Mouse (Mus musculus): ENCODE data around the gene Psmd13. TPM values are rescaled to one million over a fixed set of nuclear protein-coding genes. Genes with fewer than 3 reads are reported as not detected.
A peak's percentile ranks its signal among the peaks of the same experiment; 100 is the strongest.

The Psmd13 gene
- polyA plus RNA-seq (2014; fragmentation: Nextera tagmentation; extraction: Ambion mirVana) = 162 and 183 TPM in 2 replicates

GRCm38 (mm10) chr7:140881696-140882468 lies at the start of gene Psmd13, which contains the start of gene Sirt3:
TSS of gene Psmd13 (plus strand) at chr7:140881968.
TSS of gene Sirt3 (minus strand) at chr7:140882309.
- DNase-seq (ENCODE audit: low spot score) (peak; percentile 89), ATAC-seq (replicated peaks; ENCODE audit: low FRiP score) (peak; percentile 91)
- Histone ChIP-seq H3K4me3 (ENCODE audit: low read depth, low read length) (peak within 1 kb of the TSS; percentile 85), H3K27ac (ENCODE audit: low read depth, low read length) (peak within 1 kb of the TSS; percentile 91), H3K4me1 (replicated peaks; ENCODE audit: control insufficient read depth, insufficient read depth, low read length) (peaks cover 29% of the 10 kb centered on the region), H3K9me3 (ENCODE audit: control insufficient read depth, low read length) (no peaks in the 10 kb centered on the region), H3K9ac (ENCODE audit: low read depth, low read length) (peak within 1 kb of the TSS; percentile 72), H3K27me3 (replicated peaks; ENCODE audit: control insufficient read depth, insufficient read depth, low read length) (no peaks in the 10 kb centered on the region), H3K4me2 (peak within 1 kb of the TSS; percentile 95), H3K36me3 (ENCODE audit: control insufficient read depth, insufficient read depth, low read length) (peaks cover 6% of the 10 kb centered on the region; the same call in 1 of the 2 replicates)
- WGBS = under 1% methylated on average over 59 of the region's 59 CpGs

- Histone ChIP-seq H3K4me3 (ENCODE audit: low read depth, low read length) (no peak overlapping the region), H3K36me3 (ENCODE audit: control insufficient read depth, insufficient read depth, low read length) (no peaks in the 10 kb centered on the region), H3K27me3 (replicated peaks; ENCODE audit: control insufficient read depth, insufficient read depth, low read length) (no peaks in the 10 kb centered on the region; the same call in none of the 2 replicates), H3K4me2 (no peak overlapping the region), H3K27ac (ENCODE audit: low read depth, low read length) (no peak overlapping the region), H3K9me3 (ENCODE audit: control insufficient read depth, low read length) (no peaks in the 10 kb centered on the region), H3K4me1 (replicated peaks; ENCODE audit: control insufficient read depth, insufficient read depth, low read length) (no peaks in the 10 kb centered on the region; the same call in 1 of the 2 replicates), H3K9ac (ENCODE audit: low read depth, low read length) (no peak overlapping the region)
- WGBS = 77% methylated on average over 4 of the region's 4 CpGs
- no peak for DNase-seq (ENCODE audit: low spot score)
- no peak for ATAC-seq (replicated peaks; ENCODE audit: low FRiP score)
Observed at GRCm38 (mm10) chr7:140833341-140833740, 48.4 kb upstream of the Psmd13 start.

DNA sequence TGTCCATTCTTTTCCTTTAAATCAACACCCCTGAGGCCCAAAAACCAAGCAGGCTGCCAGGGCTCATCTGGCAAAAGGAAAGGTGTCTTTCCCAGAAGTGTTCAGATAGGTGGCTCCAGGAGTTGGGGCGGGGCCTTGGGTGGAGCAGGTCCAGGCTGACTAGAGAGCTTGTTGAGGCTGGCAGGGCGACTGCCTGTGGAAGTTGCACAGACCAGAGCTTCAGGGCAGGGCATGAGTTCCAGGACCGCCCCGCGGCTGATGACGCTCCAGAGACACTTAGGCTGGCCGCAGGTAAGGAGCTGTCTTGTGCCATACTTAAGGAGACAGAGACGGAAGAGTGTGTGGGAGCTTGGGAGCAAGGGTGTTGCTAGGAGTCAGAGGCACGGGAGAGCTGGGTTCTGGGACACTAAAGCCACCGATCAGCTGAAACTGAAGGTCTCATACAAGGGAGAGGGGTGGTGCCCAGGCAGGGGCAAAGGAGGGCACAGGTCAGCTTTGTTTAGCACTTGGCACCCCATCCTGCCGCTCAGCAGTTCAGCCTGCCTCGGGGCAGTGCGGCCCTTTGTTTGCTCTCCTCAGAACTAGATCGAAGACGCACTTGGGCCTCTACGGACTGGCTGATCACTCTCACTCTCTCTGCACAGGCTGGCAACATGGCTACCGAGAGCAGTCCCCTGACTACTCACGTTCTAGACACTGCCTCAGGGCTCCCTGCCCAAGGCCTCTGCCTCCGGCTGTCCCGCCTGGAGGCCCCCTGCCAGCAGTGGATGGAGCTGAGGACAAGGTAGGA lies 46.6 kb upstream of the Psmd13 start, which contains the start of gene Urah:
Urah (plus strand) TSS at position 51 of the 790 bp plus-strand sequence.
- ATAC-seq (replicated peaks; ENCODE audit: low FRiP score) = peak; percentile 50; the same call in 1 of the 2 replicates
- Histone ChIP-seq H3K36me3 (ENCODE audit: control insufficient read depth, insufficient read depth, low read length) (no peaks in the 10 kb centered on the region), H3K27ac (ENCODE audit: low read depth, low read length) (no peak within 1 kb of the TSS), H3K27me3 (replicated peaks; ENCODE audit: control insufficient read depth, insufficient read depth, low read length) (peaks cover 5% of the 10 kb centered on the region), H3K4me3 (ENCODE audit: low read depth, low read length) (no peak within 1 kb of the TSS; the same call in 1 of the 2 replicates), H3K4me2 (peak within 1 kb of the TSS; percentile 26), H3K9me3 (ENCODE audit: control insufficient read depth, low read length) (no peaks in the 10 kb centered on the region), H3K4me1 (replicated peaks; ENCODE audit: control insufficient read depth, insufficient read depth, low read length) (no peaks in the 10 kb centered on the region; the same call in 1 of the 2 replicates), H3K9ac (ENCODE audit: low read depth, low read length) (no peak within 1 kb of the TSS)
- peak; percentile 32 for DNase-seq (ENCODE audit: low spot score)
- WGBS = 46% methylated on average over 20 of the region's 20 CpGs

DNA sequence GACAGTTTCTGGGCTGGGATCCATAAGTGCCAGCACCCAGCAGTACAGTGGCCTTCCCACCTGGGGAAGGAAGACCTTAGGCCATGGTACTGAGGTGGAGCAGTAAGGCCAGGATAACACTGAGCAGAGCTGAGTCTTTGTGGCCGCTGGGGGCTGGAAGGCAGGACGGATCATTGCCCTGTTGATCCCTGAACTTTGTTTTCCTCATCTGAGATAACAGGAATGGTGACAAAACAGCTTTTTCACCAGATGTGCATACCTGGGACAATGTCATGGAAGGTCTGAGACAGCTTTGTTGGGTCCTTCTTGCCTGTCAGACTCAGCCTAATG lies 46.0 kb upstream of the Psmd13 start:
- Histone ChIP-seq H3K4me1 (replicated peaks; ENCODE audit: control insufficient read depth, insufficient read depth, low read length) (no peaks in the 10 kb centered on the region; the same call in 1 of the 2 replicates), H3K9ac (ENCODE audit: low read depth, low read length) (no peak overlapping the region), H3K27ac (ENCODE audit: low read depth, low read length) (no peak overlapping the region), H3K9me3 (ENCODE audit: control insufficient read depth, low read length) (no peaks in the 10 kb centered on the region), H3K36me3 (ENCODE audit: control insufficient read depth, insufficient read depth, low read length) (no peaks in the 10 kb centered on the region), H3K4me3 (ENCODE audit: low read depth, low read length) (no peak overlapping the region), H3K4me2 (peak overlapping the region; percentile 26), H3K27me3 (replicated peaks; ENCODE audit: control insufficient read depth, insufficient read depth, low read length) (peaks cover 10% of the 10 kb centered on the region)
- 63% methylated on average over 2 of the region's 2 CpGs for WGBS
- 0 out of 2 replicates have a peak, but pooled peaks have one; percentile 8 for ATAC-seq (replicated peaks; ENCODE audit: low FRiP score)
- no peak for DNase-seq (ENCODE audit: low spot score)

GRCm38 (mm10) chr7:140836243-140837115 lies 45.3 kb upstream of the Psmd13 start:
- no peak overlapping the region for H3K9ac ChIP-seq (ENCODE audit: low read depth, low read length)
- no peaks in the 10 kb centered on the region; the same call in 1 of the 2 replicates for H3K4me1 ChIP-seq (replicated peaks; ENCODE audit: control insufficient read depth, insufficient read depth, low read length)
- peak; percentile 27 for DNase-seq (ENCODE audit: low spot score)
- H3K4me3 ChIP-seq (ENCODE audit: low read depth, low read length) = no peak overlapping the region
- 75% methylated on average over 9 of the region's 9 CpGs for WGBS
- no peaks in the 10 kb centered on the region for H3K9me3 ChIP-seq (ENCODE audit: control insufficient read depth, low read length)
- peaks cover 18% of the 10 kb centered on the region for H3K27me3 ChIP-seq (replicated peaks; ENCODE audit: control insufficient read depth, insufficient read depth, low read length)
- H3K36me3 ChIP-seq (ENCODE audit: control insufficient read depth, insufficient read depth, low read length) = no peaks in the 10 kb centered on the region
- no peak overlapping the region for H3K27ac ChIP-seq (ENCODE audit: low read depth, low read length)
- no peak overlapping the region for H3K4me2 ChIP-seq
- ATAC-seq (replicated peaks; ENCODE audit: low FRiP score) = no peak

DNA sequence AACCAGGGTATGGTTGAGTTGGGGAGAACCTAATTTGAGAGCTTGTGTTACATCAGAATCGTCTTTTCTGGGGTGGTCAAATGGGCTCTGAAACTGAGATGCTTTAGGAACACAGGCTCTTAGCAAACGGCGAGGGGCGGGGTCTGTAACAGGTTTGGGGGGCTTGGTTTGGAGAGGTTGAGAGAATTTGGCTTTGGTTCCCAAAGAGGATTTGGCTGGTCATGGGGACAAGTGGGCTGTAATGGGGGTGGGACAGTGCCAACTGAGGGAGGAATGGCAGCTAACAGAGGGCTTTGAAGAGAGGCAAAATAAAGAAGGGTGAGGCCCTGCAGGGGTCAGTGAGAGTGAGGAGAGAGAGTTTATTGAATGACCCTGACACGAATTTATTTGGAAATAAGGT lies 42.2 kb upstream of the Psmd13 start:
- H3K9ac ChIP-seq (ENCODE audit: low read depth, low read length) = no peak overlapping the region
- 57% methylated on average over 5 of the region's 5 CpGs for WGBS
- H3K4me2 ChIP-seq = no peak overlapping the region
- peaks cover 39% of the 10 kb centered on the region for H3K27me3 ChIP-seq (replicated peaks; ENCODE audit: control insufficient read depth, insufficient read depth, low read length)
- H3K36me3 ChIP-seq (ENCODE audit: control insufficient read depth, insufficient read depth, low read length) = no peaks in the 10 kb centered on the region
- ATAC-seq (replicated peaks; ENCODE audit: low FRiP score) = no peak
- H3K27ac ChIP-seq (ENCODE audit: low read depth, low read length) = no peak overlapping the region
- H3K9me3 ChIP-seq (ENCODE audit: control insufficient read depth, low read length) = no peaks in the 10 kb centered on the region
- no peaks in the 10 kb centered on the region; the same call in 1 of the 2 replicates for H3K4me1 ChIP-seq (replicated peaks; ENCODE audit: control insufficient read depth, insufficient read depth, low read length)
- H3K4me3 ChIP-seq (ENCODE audit: low read depth, low read length) = no peak overlapping the region
- peak; percentile 20 for DNase-seq (ENCODE audit: low spot score)

DNA sequence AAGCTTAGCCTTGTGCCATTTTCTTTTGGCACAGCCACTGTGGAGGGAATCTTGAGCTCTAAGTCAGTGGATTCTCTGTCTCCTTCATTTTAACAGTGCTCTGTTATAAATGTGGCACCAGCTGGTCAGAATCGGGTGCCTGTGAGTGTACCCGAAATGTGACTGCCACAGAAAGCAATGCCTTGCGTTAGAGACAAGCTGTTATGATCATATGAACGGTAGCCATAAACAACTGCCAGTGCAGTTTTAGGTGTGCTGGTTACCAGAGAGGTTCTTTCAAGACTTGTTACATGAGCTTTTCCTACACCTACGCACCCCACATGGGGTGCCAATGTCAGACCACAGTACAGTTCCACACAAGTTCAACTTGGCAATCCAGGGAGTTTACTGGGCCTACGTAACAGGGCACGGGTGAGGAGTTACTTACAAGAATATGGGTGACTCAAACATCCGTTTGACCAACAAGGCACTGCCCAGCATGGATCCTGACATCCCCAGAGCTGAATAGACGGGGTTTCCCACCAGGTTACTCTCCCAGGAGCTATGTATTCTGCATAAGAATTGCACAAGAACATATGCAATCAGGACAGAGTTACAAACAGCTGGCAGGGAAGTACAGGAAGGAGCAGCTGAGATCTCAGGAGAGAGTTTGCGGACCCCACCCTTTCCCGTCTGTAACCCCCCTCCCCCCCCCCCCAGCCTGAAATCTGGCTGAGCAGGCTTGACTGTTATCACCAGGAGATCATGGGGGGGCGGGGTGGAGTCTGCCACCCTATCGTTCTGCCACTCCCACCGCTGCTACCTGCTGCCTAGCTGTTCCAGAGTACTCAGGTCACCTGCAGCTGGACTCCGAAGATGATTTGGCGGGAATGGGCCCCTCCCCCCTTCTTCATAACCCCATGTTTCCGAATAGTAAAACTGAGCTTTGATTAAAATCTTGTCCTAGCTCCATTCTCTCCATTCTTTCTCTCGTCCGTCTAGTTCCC lies 40.7 kb upstream of the Psmd13 start:
- Histone ChIP-seq H3K4me3 (ENCODE audit: low read depth, low read length) (no peak overlapping the region), H3K27ac (ENCODE audit: low read depth, low read length) (no peak overlapping the region), H3K9ac (ENCODE audit: low read depth, low read length) (no peak overlapping the region), H3K27me3 (replicated peaks; ENCODE audit: control insufficient read depth, insufficient read depth, low read length) (peaks cover 39% of the 10 kb centered on the region), H3K9me3 (ENCODE audit: control insufficient read depth, low read length) (no peaks in the 10 kb centered on the region), H3K36me3 (ENCODE audit: control insufficient read depth, insufficient read depth, low read length) (no peaks in the 10 kb centered on the region), H3K4me1 (replicated peaks; ENCODE audit: control insufficient read depth, insufficient read depth, low read length) (no peaks in the 10 kb centered on the region), H3K4me2 (no peak overlapping the region)
- DNase-seq (ENCODE audit: low spot score) = no peak
- ATAC-seq (replicated peaks; ENCODE audit: low FRiP score) = no peak
- WGBS = 36% methylated on average over 19 of the region's 19 CpGs
